Mouse (Mus musculus) inflammation-experienced regulatory T-cells (primary cell): ENCODE measurements around the gene Adcyap1. TPM values are rescaled to one million over a fixed set of nuclear protein-coding genes. Genes with fewer than 3 reads are reported as not detected.

ENCODE experiments used
- polyA plus RNA-seq, 2 experiments: library from polyadenylated mRNA; unstranded; fragments of 100-300 nt; shearing (Covaris generic); gene quantifications; one replicate each; pipeline ENCODE4 v1.2.1; 2017

Gene Adcyap1
- under 1 TPM; 0.25 to 0.38 TPM for polyA plus RNA-seq

GRCm38 (mm10) chr17:93198717-93199116, at the start of gene Adcyap1:
Adcyap1 (plus strand) TSS chr17:93199017.

